Mouse (Mus musculus) liver, embryonic 15.5 days (tissue): ENCODE data around the gene Atp2a1. TPM values are rescaled to one million over a fixed set of nuclear protein-coding genes. Genes with fewer than 3 reads are reported as not detected.

Experiments used
- ATAC-seq: fragments of 200-750 bp; cut with Nextera tagmentation; 2 replicates; pipeline ENCODE4 v1.8.0; 2017; ENCODE audit warnings: moderate number of reproducible peaks, mild to moderate bottlenecking, moderate library complexity; ENCODE audit not compliant: insufficient read depth
- H3K27ac ChIP-seq: fragments of 300-500 bp; sonication (generic); replicated peaks from 2 replicates; pipeline ENCODE4 v1.5.1; 2015; ENCODE audit warnings: mild to moderate bottlenecking, inconsistent platforms
- H3K27me3 ChIP-seq: fragments of 300-500 bp; sonication (generic); 2 replicates; pipeline ENCODE4 v1.6.1; 2015; ENCODE audit warnings: mild to moderate bottlenecking, inconsistent platforms
- H3K36me3 ChIP-seq: fragments of 300-500 bp; sonication (generic); replicated peaks from 2 replicates; pipeline ENCODE4 v1.6.1; 2015; ENCODE audit warnings: moderate library complexity, mild to moderate bottlenecking, inconsistent platforms
- H3K4me1 ChIP-seq: fragments of 300-500 bp; sonication (generic); replicated peaks from 2 replicates; pipeline ENCODE4 v1.6.1; 2015; ENCODE audit warnings: inconsistent platforms
- H3K4me2 ChIP-seq: fragments of 300-500 bp; sonication (generic); 2 replicates; pipeline ENCODE4 v1.6.1; 2015; ENCODE audit warnings: moderate library complexity, mild to moderate bottlenecking, inconsistent platforms
- H3K4me3 ChIP-seq: fragments of 300-500 bp; sonication (generic); replicated peaks from 2 replicates; pipeline ENCODE4 v1.5.1; 2015; ENCODE audit warnings: mild to moderate bottlenecking, inconsistent platforms
- H3K9ac ChIP-seq: fragments of 300-500 bp; sonication (generic); 2 replicates; pipeline ENCODE4 v1.6.1; 2015; ENCODE audit warnings: moderate library complexity, mild to moderate bottlenecking, inconsistent platforms
- H3K9me3 ChIP-seq: fragments of 300-500 bp; sonication (generic); replicated peaks from 2 replicates; pipeline ENCODE4 v1.6.1; 2016; ENCODE audit warnings: inconsistent platforms
- WGBS: fragments of 180-500 bp; shearing (Covaris S2); methylation state at CpG from one replicate; pipeline ENCODE4 v1.1.7; 2015; ENCODE audit warnings: mixed read lengths; ENCODE audit not compliant: insufficient replicate concordance; 5-methylcytosine and 5-hydroxymethylcytosine counted together
- polyA plus RNA-seq: library from polyadenylated mRNA; unstranded; fragments of >200 nt; fragmentation: Nextera tagmentation; extraction: Ambion mirVana; gene quantifications from 2 replicates; pipeline ENCODE4 v1.2.1, GENCODE M21; 2015

The Atp2a1 gene
- polyA plus RNA-seq, 1 experiment from 2014 or later, result 16.5 TPM

GRCm38 (mm10) chr7:126464121-126464520, 1.2 kb upstream of the Atp2a1 start:
- Histone ChIP-seq H3K9me3 (no peaks in the 10 kb centered on the region), H3K36me3 (peaks cover 27% of the 10 kb centered on the region), H3K4me1 (peaks cover 37% of the 10 kb centered on the region), H3K4me2 (no peak overlapping the region), H3K27ac (no peak overlapping the region), H3K27me3 (no peaks in the 10 kb centered on the region), H3K4me3 (no peak overlapping the region), H3K9ac (no peak overlapping the region)
- WGBS, result 14% methylated on average over 4 of the region's 4 CpGs
- ATAC-seq, result no peak

DNA sequence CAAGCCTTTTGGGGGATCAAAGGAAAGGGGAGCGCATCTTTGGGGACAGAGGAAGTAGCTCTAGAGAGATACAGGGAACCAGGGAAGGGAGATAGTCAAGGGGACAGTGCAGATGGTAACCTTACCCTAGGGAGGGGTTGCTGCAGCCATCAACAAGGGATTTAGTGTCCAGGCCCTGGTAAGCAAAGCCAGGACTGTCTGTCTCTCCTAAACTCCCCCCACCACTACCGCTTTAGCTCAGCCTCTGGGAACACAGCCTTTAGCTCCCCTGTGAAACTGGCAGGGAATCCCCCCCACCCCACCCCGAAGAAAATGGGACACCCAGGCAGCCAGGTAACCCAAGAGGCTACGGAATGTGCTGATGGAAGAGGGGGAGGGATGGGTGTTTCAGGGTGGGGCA, 639 bp upstream of the Atp2a1 start:
- H3K9ac ChIP-seq, result no peak overlapping the region
- no peaks in the 10 kb centered on the region for H3K9me3 ChIP-seq
- H3K36me3 ChIP-seq, result peaks cover 22% of the 10 kb centered on the region
- WGBS, result 56% methylated on average over 4 of the region's 4 CpGs
- H3K27me3 ChIP-seq, result no peaks in the 10 kb centered on the region
- H3K27ac ChIP-seq, result no peak overlapping the region
- ATAC-seq, result no peak
- no peak overlapping the region for H3K4me2 ChIP-seq
- H3K4me1 ChIP-seq, result peaks cover 37% of the 10 kb centered on the region
- no peak overlapping the region for H3K4me3 ChIP-seq

DNA sequence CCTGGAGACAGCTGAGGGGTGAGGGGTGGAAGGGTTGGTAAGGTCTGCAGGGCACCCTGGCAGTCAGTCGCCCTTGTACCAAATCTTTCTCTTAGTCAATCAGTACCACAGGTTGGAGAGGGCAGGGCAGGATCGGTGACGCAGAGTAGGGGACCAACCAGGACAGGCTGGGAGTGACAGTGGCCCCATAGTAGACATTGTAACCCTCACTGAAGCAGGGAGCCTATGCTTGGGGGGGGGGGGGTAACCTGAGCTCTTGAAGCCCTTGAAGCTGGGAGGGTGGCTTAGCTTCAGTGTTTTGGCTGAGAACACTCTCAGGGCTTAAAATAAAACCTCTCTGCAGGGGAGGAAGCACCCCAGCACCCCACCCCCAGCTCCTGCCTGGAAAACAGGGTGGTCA, 1.3 kb downstream of the Atp2a1 start:
- Histone ChIP-seq H3K4me2 (no peak overlapping the region), H3K4me3 (no peak overlapping the region), H3K27ac (no peak overlapping the region), H3K9me3 (no peaks in the 10 kb centered on the region), H3K36me3 (0 out of 2 replicates have a peak, but pooled peaks cover 4% of the 10 kb centered on the region), H3K27me3 (no peaks in the 10 kb centered on the region), H3K9ac (no peak overlapping the region), H3K4me1 (peaks cover 31% of the 10 kb centered on the region)
- no peak for ATAC-seq
- 60% methylated on average over 3 of the region's 3 CpGs for WGBS

DNA sequence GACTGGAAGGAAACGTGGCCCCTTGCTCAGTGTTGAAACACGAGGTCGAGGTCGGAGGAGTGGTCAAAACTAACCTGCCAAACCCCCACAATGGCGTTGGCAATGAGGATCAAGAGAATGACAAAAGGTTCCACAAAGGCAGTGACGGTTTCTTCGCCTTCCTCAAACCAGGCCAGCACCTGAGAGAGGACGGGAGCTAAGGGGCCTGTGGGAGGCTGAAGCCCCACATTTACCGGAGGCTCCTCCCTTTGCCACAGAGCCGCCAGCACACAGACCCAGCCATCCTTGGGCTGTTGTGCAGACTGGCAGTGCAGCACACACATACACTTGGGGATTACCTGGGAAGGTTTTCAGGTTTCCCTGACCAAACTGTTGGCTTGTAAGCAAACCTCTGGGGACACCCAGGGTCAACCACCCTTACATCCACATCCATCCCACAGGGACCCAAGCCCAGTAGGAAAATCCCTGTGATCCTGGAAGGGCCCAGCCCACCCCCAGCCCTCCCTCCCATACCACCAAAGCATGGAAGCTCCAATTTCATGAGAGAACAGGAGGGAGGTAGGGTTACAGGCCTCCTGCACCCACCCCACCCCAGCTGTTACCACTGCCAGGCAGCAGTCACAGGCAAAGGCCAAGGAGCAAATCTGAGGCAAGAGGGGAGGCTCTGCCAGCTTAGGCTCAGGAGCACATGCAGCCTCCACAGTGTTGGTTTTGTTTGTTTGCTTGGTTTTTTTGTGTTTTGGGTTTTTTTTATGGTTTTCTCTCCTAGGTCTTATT, 2.1 kb downstream of the Atp2a1 start:
- H3K4me2 ChIP-seq, result no peak overlapping the region
- WGBS, result 44% methylated on average over 10 of the region's 10 CpGs
- peaks cover 25% of the 10 kb centered on the region for H3K4me1 ChIP-seq
- no peak overlapping the region for H3K27ac ChIP-seq
- H3K27me3 ChIP-seq, result no peaks in the 10 kb centered on the region
- H3K36me3 ChIP-seq, result no peaks in the 10 kb centered on the region
- no peak overlapping the region for H3K4me3 ChIP-seq
- H3K9ac ChIP-seq, result no peak overlapping the region
- H3K9me3 ChIP-seq, result no peaks in the 10 kb centered on the region
- ATAC-seq, result no peak

DNA sequence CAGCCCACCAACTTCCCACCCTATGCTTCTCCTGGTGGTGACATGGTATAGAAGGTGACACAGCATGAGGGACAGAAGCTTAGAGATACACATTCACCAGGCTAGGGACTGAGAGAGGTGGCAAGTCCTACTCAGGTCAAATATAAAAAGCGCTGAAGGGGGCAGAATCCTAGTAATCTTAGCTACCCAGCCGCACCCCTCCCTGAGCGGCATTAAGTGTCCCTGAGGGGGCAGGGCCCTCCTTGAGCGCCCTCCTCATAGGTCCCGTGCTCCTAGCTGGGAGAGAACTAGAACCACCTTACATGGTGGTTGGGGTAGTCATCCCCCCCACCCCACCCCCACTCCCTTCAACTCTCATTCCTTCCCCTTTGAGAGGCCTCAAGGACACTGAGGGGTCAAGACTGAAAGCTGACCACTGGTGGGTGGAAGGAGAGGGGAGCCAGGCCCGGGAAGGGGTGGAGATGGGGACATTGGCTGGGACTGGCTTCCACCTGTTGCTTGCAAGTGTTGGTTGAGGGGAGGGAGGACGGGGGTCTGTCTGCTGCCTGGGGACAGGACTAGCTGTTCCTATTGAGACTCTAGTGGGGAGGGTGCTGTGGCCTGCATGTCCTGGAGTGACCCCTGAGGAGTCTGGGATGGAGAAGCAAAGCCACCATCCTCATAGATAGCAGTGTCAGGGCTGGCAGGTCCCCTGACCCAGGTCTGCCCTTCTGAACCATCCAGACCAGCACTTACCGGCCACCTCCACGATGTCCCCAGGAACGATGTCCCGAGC, 3.9 kb downstream of the Atp2a1 start:
- WGBS, result 71% methylated on average over 11 of the region's 11 CpGs
- Histone ChIP-seq H3K36me3 (no peaks in the 10 kb centered on the region), H3K4me1 (peaks cover 7% of the 10 kb centered on the region), H3K4me3 (no peak overlapping the region), H3K4me2 (no peak overlapping the region), H3K27me3 (no peaks in the 10 kb centered on the region), H3K27ac (no peak overlapping the region), H3K9me3 (no peaks in the 10 kb centered on the region), H3K9ac (no peak overlapping the region)
- no peak for ATAC-seq

DNA sequence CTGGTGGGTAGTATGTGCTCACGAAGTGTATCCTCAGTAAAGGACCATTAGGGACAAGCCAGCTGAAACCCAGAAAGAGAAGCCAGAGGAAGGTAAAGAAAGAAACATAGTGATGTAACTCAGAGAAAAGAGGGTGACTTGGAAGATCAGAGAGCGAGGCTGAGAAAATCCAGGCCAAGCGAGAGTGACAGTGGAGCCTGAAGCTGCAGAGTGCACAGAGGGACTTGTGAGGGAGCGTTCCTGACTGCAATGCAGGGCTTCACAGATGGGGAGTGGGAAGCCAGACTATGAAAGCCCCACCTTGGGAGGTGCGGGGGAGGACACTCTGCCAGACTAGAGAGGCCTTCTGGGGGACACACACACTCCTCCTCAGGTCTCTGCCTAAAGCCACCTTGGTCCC, 4.7 kb downstream of the Atp2a1 start:
- no peak for ATAC-seq
- Histone ChIP-seq H3K4me2 (no peak overlapping the region), H3K9ac (no peak overlapping the region), H3K4me3 (no peak overlapping the region), H3K27me3 (no peaks in the 10 kb centered on the region), H3K27ac (no peak overlapping the region), H3K36me3 (no peaks in the 10 kb centered on the region), H3K9me3 (no peaks in the 10 kb centered on the region), H3K4me1 (no peaks in the 10 kb centered on the region; the same call in 1 of the 2 replicates)
- 66% methylated on average over 5 of the region's 5 CpGs for WGBS

DNA sequence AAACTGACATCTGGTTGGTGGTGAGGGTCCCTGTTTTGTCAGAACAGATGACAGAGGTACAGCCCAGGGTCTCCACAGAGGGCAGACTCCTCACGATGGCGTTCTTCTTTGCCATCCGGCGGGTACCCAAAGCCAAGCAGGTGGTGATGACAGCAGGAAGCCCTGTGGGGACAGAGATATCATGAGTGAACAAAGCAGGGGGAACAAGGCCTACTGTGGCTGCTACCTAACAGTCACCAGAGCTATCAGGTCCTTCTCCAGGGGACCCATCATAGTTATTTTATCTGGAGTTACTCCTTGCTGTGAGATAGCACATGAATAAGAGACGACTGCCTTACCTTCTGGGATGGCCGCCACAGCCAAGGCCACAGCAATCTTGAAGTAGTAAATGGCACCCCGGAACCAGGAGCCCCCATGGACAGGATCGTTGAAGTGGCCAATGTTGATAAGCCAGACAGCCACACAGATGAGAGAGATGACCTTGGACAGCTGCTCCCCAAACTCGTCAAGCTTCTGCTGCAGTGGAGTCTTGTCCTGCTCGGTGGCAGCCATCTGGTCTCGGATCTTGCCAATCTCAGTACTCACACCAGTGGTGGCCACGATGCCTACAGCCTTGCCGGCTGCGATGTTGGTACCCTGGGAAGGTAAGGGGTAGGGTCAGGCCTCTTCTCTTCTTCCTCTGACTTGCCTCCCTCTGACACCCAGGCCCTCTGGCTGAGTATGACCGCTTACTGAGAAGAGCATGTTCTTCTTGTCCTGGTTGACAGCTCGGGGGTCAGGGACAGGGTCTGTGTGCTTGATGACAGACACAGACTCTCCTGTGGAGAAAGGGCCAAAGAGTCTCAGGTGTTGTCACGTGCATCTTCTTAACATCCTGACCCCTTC, 6.3 kb downstream of the Atp2a1 start:
- ATAC-seq, result no peak
- WGBS, result 31% methylated on average over 17 of the region's 17 CpGs

GRCm38 (mm10) chr7:126455242-126455641, 7.7 kb downstream of the Atp2a1 start:
- no peak overlapping the region for H3K4me2 ChIP-seq
- no peaks in the 10 kb centered on the region for H3K9me3 ChIP-seq
- no peaks in the 10 kb centered on the region for H3K36me3 ChIP-seq
- H3K4me1 ChIP-seq, result no peaks in the 10 kb centered on the region; the same call in 1 of the 2 replicates
- WGBS, result 56% methylated on average over 2 of the region's 2 CpGs
- H3K27me3 ChIP-seq, result no peaks in the 10 kb centered on the region
- no peak overlapping the region for H3K4me3 ChIP-seq
- no peak overlapping the region for H3K27ac ChIP-seq
- no peak for ATAC-seq
- no peak overlapping the region for H3K9ac ChIP-seq

More for the DNA sequence above, 6.3 kb downstream of the Atp2a1 start:
- no peak overlapping the region for H3K4me3 ChIP-seq
- no peaks in the 10 kb centered on the region for H3K36me3 ChIP-seq
- no peaks in the 10 kb centered on the region for H3K9me3 ChIP-seq
- no peak overlapping the region for H3K9ac ChIP-seq
- H3K4me1 ChIP-seq, result no peaks in the 10 kb centered on the region; the same call in 1 of the 2 replicates
- no peak overlapping the region for H3K27ac ChIP-seq
- no peaks in the 10 kb centered on the region for H3K27me3 ChIP-seq
- no peak overlapping the region for H3K4me2 ChIP-seq

DNA sequence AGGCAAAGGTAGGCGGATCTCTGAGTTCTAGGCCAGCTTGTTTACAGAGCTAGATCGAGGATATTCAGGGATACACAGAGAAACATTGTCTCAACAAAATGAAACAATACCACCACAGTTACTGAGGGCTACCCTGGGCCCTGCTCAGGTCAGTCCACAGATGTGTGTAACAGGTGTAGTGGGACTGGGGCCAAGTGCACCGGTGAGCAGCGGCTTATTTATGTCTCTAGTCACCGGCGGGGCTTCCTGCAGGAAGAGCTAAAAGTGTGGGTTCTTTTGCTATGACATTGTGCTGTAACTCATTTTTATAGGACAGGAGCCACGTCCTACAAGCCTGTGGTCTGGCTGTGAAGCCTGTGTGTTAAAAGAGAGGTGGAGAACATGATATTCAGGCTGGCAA, 9.0 kb downstream of the Atp2a1 start:
- no peak for ATAC-seq
- H3K4me2 ChIP-seq, result no peak overlapping the region
- 46% methylated on average over 7 of the region's 7 CpGs for WGBS
- H3K36me3 ChIP-seq, result no peaks in the 10 kb centered on the region
- H3K4me3 ChIP-seq, result no peak overlapping the region
- H3K4me1 ChIP-seq, result no peaks in the 10 kb centered on the region; the same call in 1 of the 2 replicates
- no peaks in the 10 kb centered on the region for H3K9me3 ChIP-seq
- H3K27ac ChIP-seq, result no peak overlapping the region
- H3K9ac ChIP-seq, result no peak overlapping the region
- H3K27me3 ChIP-seq, result no peaks in the 10 kb centered on the region

DNA sequence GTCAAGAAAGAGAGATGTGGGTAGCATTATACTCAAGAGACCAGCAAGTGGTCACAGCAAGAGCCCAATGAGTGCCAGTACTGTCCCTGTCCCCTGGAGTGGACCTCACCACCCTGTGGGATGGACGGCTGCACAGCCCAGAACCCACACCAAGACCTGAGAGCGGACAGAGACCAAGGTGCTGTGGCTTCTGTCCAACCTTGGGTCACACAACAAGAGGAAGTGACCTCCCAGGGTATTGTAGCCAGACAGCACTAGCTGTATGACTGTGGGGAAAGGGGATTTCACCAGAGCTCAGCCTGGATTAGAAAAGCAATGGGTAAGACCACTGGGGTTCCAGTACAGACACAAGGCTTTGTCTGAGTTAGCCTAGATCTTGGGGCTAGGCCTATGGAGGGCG, 10.7 kb downstream of the Atp2a1 start:
- no peaks in the 10 kb centered on the region for H3K27me3 ChIP-seq
- H3K4me2 ChIP-seq, result no peak overlapping the region
- no peak for ATAC-seq
- no peaks in the 10 kb centered on the region for H3K36me3 ChIP-seq
- no peak overlapping the region for H3K27ac ChIP-seq
- H3K9ac ChIP-seq, result no peak overlapping the region
- H3K4me3 ChIP-seq, result no peak overlapping the region
- no peaks in the 10 kb centered on the region; the same call in 1 of the 2 replicates for H3K4me1 ChIP-seq
- 62% methylated on average over 3 of the region's 3 CpGs for WGBS
- no peaks in the 10 kb centered on the region for H3K9me3 ChIP-seq

DNA sequence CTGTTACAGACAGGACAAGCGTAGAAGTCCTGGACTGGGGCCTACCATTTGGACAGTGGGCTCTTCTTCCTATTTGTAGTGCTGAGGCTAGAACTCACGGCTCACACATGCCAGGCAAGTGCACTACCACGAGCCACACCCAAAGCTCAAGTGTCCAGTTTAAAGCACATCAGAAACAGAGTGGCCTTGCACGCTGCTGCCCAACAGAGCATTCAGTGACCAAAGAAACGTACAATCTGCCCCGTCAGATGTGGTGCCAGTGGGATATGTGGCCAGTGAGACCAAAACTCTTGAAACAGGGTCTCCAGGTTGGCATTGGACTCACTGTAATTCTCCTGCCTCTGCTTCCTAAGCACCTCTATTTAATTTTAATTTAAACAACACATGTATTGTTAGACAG, 12.3 kb downstream of the Atp2a1 start:
- Histone ChIP-seq H3K27me3 (no peaks in the 10 kb centered on the region), H3K4me1 (no peaks in the 10 kb centered on the region), H3K4me3 (no peak overlapping the region), H3K9me3 (no peaks in the 10 kb centered on the region), H3K9ac (no peak overlapping the region), H3K36me3 (no peaks in the 10 kb centered on the region), H3K4me2 (no peak overlapping the region), H3K27ac (no peak overlapping the region)
- 64% methylated on average over 6 of the region's 6 CpGs for WGBS
- ATAC-seq, result no peak
